Mouse (Mus musculus) c-Kit-positive CD71-positive TER-119-negative erythroid progenitor cells, embryonic 14.5 days (primary cell): ENCODE measurements around the gene Casc3.
"Not testable (repeated sequence)": the region's sequence is repeated elsewhere in the genome, so short reads cannot be mapped to it uniquely, and the experiment has no call there.

Experiments
- DNase-seq: peaks from one replicate; pipeline ENCODE4 v3.0.0-alpha.2; 2013; ENCODE audit warnings: low read depth

The Casc3 gene

GRCm38 (mm10) chr11:98790631-98791205, 14.0 kb upstream of the Casc3 start:
- no peak for DNase-seq

GRCm38 (mm10) chr11:98791448-98791847, 13.3 kb upstream of the Casc3 start:
- DNase-seq: no peak

GRCm38 (mm10) chr11:98792081-98792480, 12.6 kb upstream of the Casc3 start:
- DNase-seq: no peak

- no peak for DNase-seq
These were observed 10.2 kb upstream of the Casc3 start for GRCm38 (mm10) chr11:98794469-98795014.

- DNase-seq: no peak
These were observed 9.5 kb upstream of the Casc3 start, which contains the start of gene Msl1 for GRCm38 (mm10) chr11:98795015-98795713. TSS of gene Msl1 (plus strand) at chr11:98795516.

- DNase-seq: no peak
These were observed 8.8 kb upstream of the Casc3 start for GRCm38 (mm10) chr11:98795714-98796514.

GRCm38 (mm10) chr11:98796515-98797216, 8.0 kb upstream of the Casc3 start:
- no peak for DNase-seq

- no peak for DNase-seq
These were observed 7.4 kb upstream of the Casc3 start for GRCm38 (mm10) chr11:98797306-98797705.

- no peak for DNase-seq
These were observed 6.8 kb upstream of the Casc3 start for GRCm38 (mm10) chr11:98797909-98798308.

GRCm38 (mm10) chr11:98808417-98808816, 3.7 kb downstream of the Casc3 start:
- DNase-seq: no peak

GRCm38 (mm10) chr11:98809457-98810290, 5.0 kb downstream of the Casc3 start:
- peak; percentile 98 for DNase-seq

GRCm38 (mm10) chr11:98810686-98811085, 6.0 kb downstream of the Casc3 start:
- DNase-seq: no peak

- no peak for DNase-seq
These were observed 12.1 kb downstream of the Casc3 start for GRCm38 (mm10) chr11:98816706-98817239.

GRCm38 (mm10) chr11:98820968-98821367, 16.3 kb downstream of the Casc3 start:
- DNase-seq: no peak

GRCm38 (mm10) chr11:98826071-98826470, 21.4 kb downstream of the Casc3 start:
- not testable (repeated sequence) for DNase-seq

- peak; percentile 32 for DNase-seq
These were observed 23.2 kb downstream of the Casc3 start for GRCm38 (mm10) chr11:98827877-98828276.

GRCm38 (mm10) chr11:98829091-98829775, 24.5 kb downstream of the Casc3 start:
- peak; percentile 58 for DNase-seq

- DNase-seq: no peak
These were observed 25.2 kb downstream of the Casc3 start for GRCm38 (mm10) chr11:98829875-98830274.

GRCm38 (mm10) chr11:98835296-98835695, 30.6 kb downstream of the Casc3 start:
- DNase-seq: no peak

GRCm38 (mm10) chr11:98835725-98836124, 31.0 kb downstream of the Casc3 start:
- no peak for DNase-seq
